Mouse (Mus musculus): ENCODE data around the gene Spint2. TPM values are rescaled to one million over a fixed set of nuclear protein-coding genes. Genes with fewer than 3 reads are reported as not detected.

Gene Spint2
- total and polyA plus RNA-seq, 2 experiments from 2014 or later, result 46.6 to 81.6 TPM

DNA sequence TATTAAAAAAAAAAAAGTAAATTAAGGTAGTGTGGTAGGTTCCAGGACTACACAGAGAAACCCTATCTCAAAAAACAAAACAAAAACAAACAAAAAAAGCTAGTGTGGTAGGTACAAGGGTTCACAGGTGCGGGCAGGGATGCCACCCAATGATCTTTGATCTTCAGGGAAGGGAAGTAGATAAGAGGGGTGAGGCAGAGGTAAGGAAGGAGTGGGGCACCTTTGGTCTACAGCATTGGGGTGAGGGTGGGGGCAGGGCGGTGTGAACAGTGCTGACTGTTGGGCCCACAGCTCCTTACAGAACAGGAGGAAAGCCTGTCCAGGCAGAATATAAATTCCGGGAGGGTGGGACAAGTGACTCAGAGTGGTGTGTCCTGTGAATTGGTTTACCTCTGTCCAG is 30.5 kb downstream of the Spint2 start:
- no peak for ATAC-seq (ENCODE audit: insufficient read depth, low read depth)
- Histone ChIP-seq H3K4me2 (ENCODE audit: low read depth, low read length) (no peak overlapping the region), H3K9ac (replicated peaks; ENCODE audit: low read depth, low read length) (no peak overlapping the region), H3K4me3 (ENCODE audit: low read depth, low read length) (no peak overlapping the region), H3K27me3 (ENCODE audit: control insufficient read depth, insufficient read depth, low read length) (no peaks in the 10 kb centered on the region), H3K27ac (ENCODE audit: low read depth) (no peak overlapping the region), H3K9me3 (replicated peaks; ENCODE audit: control insufficient read depth, low read length) (no peaks in the 10 kb centered on the region), H3K4me1 (ENCODE audit: control insufficient read depth, insufficient read depth) (0 out of 2 replicates have a peak, but pooled peaks cover 4% of the 10 kb centered on the region), H3K36me3 (replicated peaks; ENCODE audit: control insufficient read depth, insufficient read depth, low read length) (peaks cover 15% of the 10 kb centered on the region; the same call in 1 of the 2 replicates)
- DNase-seq (ENCODE audit: low spot score), result no peak
- TF ChIP-seq CTCF (IDR thresholded peaks at IDR 0.05; ENCODE audit: low read depth), result no peak
- TF ChIP-seq EP300 (IDR thresholded peaks at IDR 0.05; ENCODE audit: low read depth), result no peak
- WGBS, result 72% methylated on average over 3 of the region's 3 CpGs

DNA sequence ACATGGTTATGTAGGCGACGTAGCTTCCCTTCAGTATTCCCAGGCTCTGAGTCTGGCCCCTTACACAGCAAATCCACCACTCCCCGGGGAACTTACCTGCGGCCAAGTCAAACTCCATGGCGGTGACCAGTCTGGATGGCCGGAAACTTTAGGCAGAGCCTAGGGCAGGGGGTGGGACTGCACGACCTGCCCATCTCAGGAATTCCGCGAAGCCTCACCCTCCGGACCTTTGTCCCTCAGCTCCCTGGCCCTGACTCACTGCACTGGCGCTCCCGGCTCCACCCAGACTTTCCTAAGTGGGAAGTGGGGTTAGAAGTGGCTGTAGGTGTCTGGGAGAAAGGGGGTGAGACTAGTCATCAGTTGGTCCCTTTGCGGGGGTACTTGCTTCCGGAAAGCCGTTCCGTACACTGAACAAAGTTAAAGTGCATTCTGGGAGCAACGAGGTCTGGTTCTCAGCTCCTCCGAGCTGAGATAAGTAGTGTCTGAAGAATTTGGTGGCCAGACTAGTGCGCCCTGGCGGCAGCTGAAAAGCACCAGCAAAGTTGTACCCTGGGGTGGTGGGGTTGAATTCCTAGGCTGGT is 33.4 kb downstream of the Spint2 start, which contains the start of gene 2200002D01Rik:
Gene 2200002D01Rik (minus strand): TSS at position 206 of the 581 bp plus-strand sequence.
- Histone ChIP-seq H3K9me3 (replicated peaks; ENCODE audit: control insufficient read depth, low read length) (no peaks in the 10 kb centered on the region), H3K4me3 (ENCODE audit: low read depth, low read length) (peak within 1 kb of the TSS; percentile 39), H3K36me3 (replicated peaks; ENCODE audit: control insufficient read depth, insufficient read depth, low read length) (peaks cover 27% of the 10 kb centered on the region), H3K27ac (ENCODE audit: low read depth) (peak within 1 kb of the TSS; percentile 40), H3K4me1 (ENCODE audit: control insufficient read depth, insufficient read depth) (0 out of 2 replicates have a peak, but pooled peaks cover 4% of the 10 kb centered on the region), H3K9ac (replicated peaks; ENCODE audit: low read depth, low read length) (peak within 1 kb of the TSS; percentile 35), H3K27me3 (ENCODE audit: control insufficient read depth, insufficient read depth, low read length) (no peaks in the 10 kb centered on the region), H3K4me2 (ENCODE audit: low read depth, low read length) (peak within 1 kb of the TSS; percentile 69)
- peak; percentile 27; the same call in 1 of the 2 replicates for ATAC-seq (ENCODE audit: insufficient read depth, low read depth)
- peak; percentile 56 for DNase-seq (ENCODE audit: low spot score)
- 12% methylated on average over 20 of the region's 20 CpGs for WGBS
- TF ChIP-seq EP300 (IDR thresholded peaks at IDR 0.05; ENCODE audit: low read depth), result no peak
- TF ChIP-seq CTCF (IDR thresholded peaks at IDR 0.05; ENCODE audit: low read depth), result peak; percentile 20

- TF ChIP-seq EP300 (IDR thresholded peaks at IDR 0.05; ENCODE audit: low read depth) (no peak), CTCF (IDR thresholded peaks at IDR 0.05; ENCODE audit: low read depth) (no peak)
- H3K4me1 ChIP-seq (ENCODE audit: control insufficient read depth, insufficient read depth), result 0 out of 2 replicates have a peak, but pooled peaks cover 4% of the 10 kb centered on the region
- peak overlapping the region; percentile 40 for H3K27ac ChIP-seq (ENCODE audit: low read depth)
- H3K4me2 ChIP-seq (ENCODE audit: low read depth, low read length), result peak overlapping the region; percentile 69
- WGBS, result 15% methylated on average over 19 of the region's 19 CpGs
- no peaks in the 10 kb centered on the region for H3K9me3 ChIP-seq (replicated peaks; ENCODE audit: control insufficient read depth, low read length)
- peak overlapping the region; percentile 39 for H3K4me3 ChIP-seq (ENCODE audit: low read depth, low read length)
- peaks cover 27% of the 10 kb centered on the region for H3K36me3 ChIP-seq (replicated peaks; ENCODE audit: control insufficient read depth, insufficient read depth, low read length)
- peak overlapping the region; percentile 35 for H3K9ac ChIP-seq (replicated peaks; ENCODE audit: low read depth, low read length)
- no peaks in the 10 kb centered on the region for H3K27me3 ChIP-seq (ENCODE audit: control insufficient read depth, insufficient read depth, low read length)
- ATAC-seq (ENCODE audit: insufficient read depth, low read depth) (peak; percentile 16; the same call in 1 of the 2 replicates), DNase-seq (ENCODE audit: low spot score) (no peak)
These were observed 34.0 kb downstream of the Spint2 start for GRCm38 (mm10) chr7:29247706-29248105.

DNA sequence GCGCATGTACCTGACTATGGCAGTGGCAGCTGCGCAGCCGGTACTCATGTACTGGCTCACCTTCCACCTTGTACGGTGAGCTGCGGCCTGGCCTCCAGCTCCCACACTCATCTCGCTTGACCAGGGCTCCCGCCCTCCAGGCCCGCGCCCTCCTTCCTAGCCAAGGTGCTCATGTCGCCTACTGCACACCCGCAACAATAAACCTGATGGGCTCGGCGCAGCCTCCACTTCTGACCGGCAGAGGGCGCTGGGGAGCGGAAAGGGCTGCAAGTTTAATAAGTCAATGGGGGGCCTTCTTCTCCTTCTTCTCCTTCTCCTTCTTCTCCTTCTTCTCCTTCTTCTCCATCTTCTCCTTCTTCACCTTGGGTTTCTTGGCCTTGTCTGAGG is 34.4 kb downstream of the Spint2 start:
- Histone ChIP-seq H3K4me3 (ENCODE audit: low read depth, low read length) (peak overlapping the region; percentile 39), H3K36me3 (replicated peaks; ENCODE audit: control insufficient read depth, insufficient read depth, low read length) (peaks cover 27% of the 10 kb centered on the region), H3K4me1 (ENCODE audit: control insufficient read depth, insufficient read depth) (0 out of 2 replicates have a peak, but pooled peaks cover 4% of the 10 kb centered on the region), H3K4me2 (ENCODE audit: low read depth, low read length) (peak overlapping the region; percentile 69), H3K9me3 (replicated peaks; ENCODE audit: control insufficient read depth, low read length) (no peaks in the 10 kb centered on the region), H3K27me3 (ENCODE audit: control insufficient read depth, insufficient read depth, low read length) (no peaks in the 10 kb centered on the region), H3K9ac (replicated peaks; ENCODE audit: low read depth, low read length) (0 out of 2 replicates have a peak overlapping the region, but pooled peaks have one; percentile 35), H3K27ac (ENCODE audit: low read depth) (no peak overlapping the region)
- 30% methylated on average over 16 of the region's 16 CpGs for WGBS
- TF ChIP-seq CTCF (IDR thresholded peaks at IDR 0.05; ENCODE audit: low read depth), result peak; percentile 95
- no peak for TF ChIP-seq EP300 (IDR thresholded peaks at IDR 0.05; ENCODE audit: low read depth)
- ATAC-seq (ENCODE audit: insufficient read depth, low read depth), result no peak
- peak; percentile 60 for DNase-seq (ENCODE audit: low spot score)

DNA sequence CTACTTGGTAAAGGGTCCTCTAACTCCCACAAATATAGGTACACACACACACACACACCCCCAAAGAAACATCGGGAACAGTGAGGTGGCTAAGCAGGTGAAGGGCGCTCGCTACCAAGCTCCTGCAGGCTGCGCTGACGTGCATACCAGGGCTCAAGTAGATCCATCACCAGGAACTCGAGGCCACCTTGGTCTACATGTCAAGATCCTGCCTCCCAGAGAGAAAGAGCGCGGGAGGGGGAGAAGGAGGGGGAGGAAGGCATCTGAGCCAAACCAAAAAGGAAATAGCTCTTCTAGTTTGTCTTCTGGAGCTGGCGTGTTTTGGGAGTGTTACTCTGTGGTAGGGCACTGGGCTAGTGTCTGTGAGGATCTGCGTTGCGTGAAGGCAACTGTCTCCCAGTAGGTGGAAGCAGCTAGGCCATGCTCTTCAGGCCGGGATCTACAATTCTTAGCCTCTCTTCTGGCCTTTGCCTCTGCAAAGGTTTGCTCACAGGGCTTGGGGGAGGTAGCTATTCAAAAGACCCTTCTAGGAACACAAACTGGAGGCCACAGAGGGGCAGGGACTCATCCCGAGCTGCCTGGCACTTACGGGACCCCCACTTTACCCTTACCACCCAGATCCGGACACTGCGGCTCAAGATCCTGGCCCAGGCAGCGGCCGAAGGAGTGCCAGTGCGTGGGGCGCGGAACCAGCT is 34.9 kb downstream of the Spint2 start:
- no peak overlapping the region for H3K4me3 ChIP-seq (ENCODE audit: low read depth, low read length)
- H3K27ac ChIP-seq (ENCODE audit: low read depth), result no peak overlapping the region

More for the DNA sequence above, 34.9 kb downstream of the Spint2 start:
- H3K27me3 ChIP-seq (ENCODE audit: control insufficient read depth, insufficient read depth, low read length), result no peaks in the 10 kb centered on the region
- no peak for DNase-seq (ENCODE audit: low spot score)
- TF ChIP-seq CTCF (IDR thresholded peaks at IDR 0.05; ENCODE audit: low read depth) (no peak), EP300 (IDR thresholded peaks at IDR 0.05; ENCODE audit: low read depth) (no peak)
- H3K4me1 ChIP-seq (ENCODE audit: control insufficient read depth, insufficient read depth), result 0 out of 2 replicates have a peak, but pooled peaks cover 4% of the 10 kb centered on the region
- H3K9ac ChIP-seq (replicated peaks; ENCODE audit: low read depth, low read length), result no peak overlapping the region
- peaks cover 27% of the 10 kb centered on the region for H3K36me3 ChIP-seq (replicated peaks; ENCODE audit: control insufficient read depth, insufficient read depth, low read length)
- WGBS, result 85% methylated on average over 21 of the region's 21 CpGs
- no peaks in the 10 kb centered on the region for H3K9me3 ChIP-seq (replicated peaks; ENCODE audit: control insufficient read depth, low read length)
- no peak for ATAC-seq (ENCODE audit: insufficient read depth, low read depth)
- H3K4me2 ChIP-seq (ENCODE audit: low read depth, low read length), result 0 out of 2 replicates have a peak overlapping the region, but pooled peaks have one; percentile 69
